Mouse (Mus musculus) stomach, postnatal 0 days (tissue): Measurements from ENCODE around the gene Polm.

ENCODE experiments used
- CTCF ChIP-seq: IDR thresholded peaks from 2 replicates; pipeline ENCODE4 v1.5.1; 2016; ENCODE audit warnings: antibody characterized with exemption, low read depth, mild to moderate bottlenecking, moderate library complexity
- EP300 ChIP-seq: optimal IDR thresholded peaks from 2 replicates; pipeline ENCODE3; 2016; ENCODE audit warnings: antibody characterized with exemption

GRCm38 (mm10) chr11:5803551-5803981, 34.2 kb downstream of the Polm start, which contains the start of gene Pgam2:
- TF ChIP-seq CTCF (no peak), EP300 (no peak)
